Mouse (Mus musculus) lung, embryonic 15.5 days (tissue): ENCODE measurements around the gene Abce1. TPM values are rescaled to one million over a fixed set of nuclear protein-coding genes. Genes with fewer than 3 reads are reported as not detected.

Source experiments
- ATAC-seq: fragments of 200-750 bp; cut with Nextera tagmentation; 2 replicates; pipeline ENCODE4 v1.8.0; 2017; ENCODE audit warnings: moderate number of reproducible peaks, borderline replicate concordance; ENCODE audit not compliant: low FRiP score, low TSS enrichment; ENCODE audit errors: extremely low read depth
- H3K27ac ChIP-seq: fragments of 300-500 bp; sonication (generic); 2 replicates; pipeline ENCODE4 v1.5.1; 2015; ENCODE audit warnings: moderate library complexity, mild to moderate bottlenecking, inconsistent platforms
- H3K27me3 ChIP-seq: fragments of 300-500 bp; sonication (generic); 2 replicates; pipeline ENCODE4 v1.6.1; 2015; ENCODE audit warnings: inconsistent platforms
- H3K36me3 ChIP-seq: fragments of 300-500 bp; sonication (generic); 2 replicates; pipeline ENCODE4 v1.6.1; 2015; ENCODE audit warnings: inconsistent platforms
- H3K4me1 ChIP-seq: fragments of 300-500 bp; sonication (generic); 2 replicates; pipeline ENCODE4 v1.6.1; 2015; ENCODE audit warnings: inconsistent platforms
- H3K4me2 ChIP-seq: fragments of 300-500 bp; sonication (generic); 2 replicates; pipeline ENCODE4 v1.6.1; 2015; ENCODE audit warnings: inconsistent platforms, mild to moderate bottlenecking, moderate library complexity
- H3K4me3 ChIP-seq: fragments of 300-500 bp; sonication (generic); 2 replicates; pipeline ENCODE4 v1.5.1; 2015; ENCODE audit warnings: mild to moderate bottlenecking, inconsistent platforms
- H3K9ac ChIP-seq: fragments of 300-500 bp; sonication (generic); 2 replicates; pipeline ENCODE4 v1.6.1; 2015; ENCODE audit warnings: inconsistent platforms
- H3K9me3 ChIP-seq: fragments of 300-500 bp; sonication (generic); 2 replicates; pipeline ENCODE4 v1.6.1; 2016; ENCODE audit warnings: inconsistent platforms
- WGBS: fragments of 180-500 bp; shearing (Covaris S2); methylation state at CpG from one replicate; pipeline ENCODE4 v1.1.7; 2015; 5-methylcytosine and 5-hydroxymethylcytosine counted together
- polyA plus RNA-seq: library from polyadenylated mRNA; unstranded; fragments of >200 nt; fragmentation: Nextera tagmentation; extraction: Ambion mirVana; gene quantifications from 2 replicates; pipeline ENCODE4 v1.2.1, GENCODE M21; 2015

Gene Abce1
- 101 and 103 TPM in 2 replicates for polyA plus RNA-seq

- H3K4me1 ChIP-seq = peaks cover 7% of the 10 kb centered on the region
- peak within 1 kb of the TSS; percentile 65 for H3K4me2 ChIP-seq
- WGBS = under 1% methylated on average over 73 of the region's 73 CpGs
- H3K27me3 ChIP-seq = no peaks in the 10 kb centered on the region
- ATAC-seq = peak; percentile 98
- H3K9me3 ChIP-seq = no peaks in the 10 kb centered on the region
- H3K36me3 ChIP-seq = peaks cover 16% of the 10 kb centered on the region
- peak within 1 kb of the TSS; percentile 84 for H3K27ac ChIP-seq
- H3K4me3 ChIP-seq = peak within 1 kb of the TSS; percentile 91
- H3K9ac ChIP-seq = peak within 1 kb of the TSS; percentile 84
Observed at GRCm38 (mm10) chr8:79711064-79711961, at the start of gene Abce1, which contains the start of gene Anapc10. Gene Abce1 (minus strand): TSS chr8:79711740. Gene Anapc10 (plus strand): TSS chr8:79711820.

GRCm38 (mm10) chr8:79750305-79750704 is 38.8 kb upstream of the Abce1 start:
- Histone ChIP-seq H3K27me3 (no peaks in the 10 kb centered on the region), H3K9ac (no peak overlapping the region), H3K4me1 (peaks cover 2% of the 10 kb centered on the region; the same call in 1 of the 2 replicates), H3K9me3 (no peaks in the 10 kb centered on the region), H3K36me3 (0 out of 2 replicates have a peak, but pooled peaks cover 3% of the 10 kb centered on the region), H3K4me2 (no peak overlapping the region), H3K27ac (no peak overlapping the region), H3K4me3 (no peak overlapping the region)
- WGBS = 34% methylated on average over 2 of the region's 2 CpGs
- no peak for ATAC-seq

GRCm38 (mm10) chr8:79748591-79748990 is 37.1 kb upstream of the Abce1 start:
- ATAC-seq = no peak

GRCm38 (mm10) chr8:79748171-79748570 is 36.6 kb upstream of the Abce1 start:
- no peaks in the 10 kb centered on the region for H3K27me3 ChIP-seq
- no peaks in the 10 kb centered on the region for H3K9me3 ChIP-seq
- no peak overlapping the region for H3K9ac ChIP-seq
- no peak overlapping the region for H3K27ac ChIP-seq
- no peak overlapping the region for H3K4me2 ChIP-seq
- H3K36me3 ChIP-seq = 0 out of 2 replicates have a peak, but pooled peaks cover 6% of the 10 kb centered on the region
- peaks cover 2% of the 10 kb centered on the region; the same call in 1 of the 2 replicates for H3K4me1 ChIP-seq
- WGBS = 62% methylated on average over 2 of the region's 2 CpGs
- no peak for ATAC-seq
- no peak overlapping the region for H3K4me3 ChIP-seq

More at GRCm38 (mm10) chr8:79748591-79748990, 37.1 kb upstream of the Abce1 start:
- Histone ChIP-seq H3K27ac (no peak overlapping the region), H3K27me3 (no peaks in the 10 kb centered on the region), H3K4me2 (no peak overlapping the region), H3K36me3 (0 out of 2 replicates have a peak, but pooled peaks cover 6% of the 10 kb centered on the region), H3K4me1 (peaks cover 2% of the 10 kb centered on the region; the same call in 1 of the 2 replicates), H3K9ac (no peak overlapping the region), H3K4me3 (no peak overlapping the region), H3K9me3 (no peaks in the 10 kb centered on the region)
- WGBS = 42% methylated on average over 4 of the region's 4 CpGs

GRCm38 (mm10) chr8:79734304-79734703 is 22.8 kb upstream of the Abce1 start:
- Histone ChIP-seq H3K4me3 (no peak overlapping the region), H3K9ac (no peak overlapping the region), H3K27me3 (no peaks in the 10 kb centered on the region), H3K9me3 (no peaks in the 10 kb centered on the region), H3K36me3 (peaks cover 9% of the 10 kb centered on the region; the same call in 1 of the 2 replicates), H3K4me2 (no peak overlapping the region), H3K4me1 (no peaks in the 10 kb centered on the region), H3K27ac (no peak overlapping the region)
- ATAC-seq = no peak
- 8% methylated on average over 2 of the region's 2 CpGs for WGBS

GRCm38 (mm10) chr8:79727900-79728299 is 16.4 kb upstream of the Abce1 start:
- Histone ChIP-seq H3K4me3 (no peak overlapping the region), H3K36me3 (peaks cover 15% of the 10 kb centered on the region; the same call in 1 of the 2 replicates), H3K9me3 (no peaks in the 10 kb centered on the region), H3K4me2 (no peak overlapping the region), H3K27ac (no peak overlapping the region), H3K27me3 (no peaks in the 10 kb centered on the region), H3K4me1 (no peaks in the 10 kb centered on the region), H3K9ac (no peak overlapping the region)
- WGBS = 100% methylated on average over 1 of the region's 1 CpGs
- ATAC-seq = no peak

- Histone ChIP-seq H3K27me3 (no peaks in the 10 kb centered on the region), H3K9ac (no peak overlapping the region), H3K4me2 (no peak overlapping the region), H3K27ac (no peak overlapping the region), H3K4me1 (no peaks in the 10 kb centered on the region), H3K4me3 (no peak overlapping the region), H3K36me3 (peaks cover 24% of the 10 kb centered on the region), H3K9me3 (no peaks in the 10 kb centered on the region)
- ATAC-seq = no peak
- 64% methylated on average over 3 of the region's 3 CpGs for WGBS
Observed at GRCm38 (mm10) chr8:79724589-79724988, 13.0 kb upstream of the Abce1 start.

GRCm38 (mm10) chr8:79723308-79723707 is 11.8 kb upstream of the Abce1 start:
- no peaks in the 10 kb centered on the region for H3K9me3 ChIP-seq

GRCm38 (mm10) chr8:79721537-79721936 is 10.0 kb upstream of the Abce1 start:
- no peak for ATAC-seq
- Histone ChIP-seq H3K4me2 (no peak overlapping the region), H3K4me3 (no peak overlapping the region), H3K27ac (no peak overlapping the region), H3K27me3 (no peaks in the 10 kb centered on the region), H3K36me3 (peaks cover 34% of the 10 kb centered on the region), H3K9ac (no peak overlapping the region), H3K9me3 (no peaks in the 10 kb centered on the region), H3K4me1 (no peaks in the 10 kb centered on the region)

More at GRCm38 (mm10) chr8:79723308-79723707, 11.8 kb upstream of the Abce1 start:
- no peak overlapping the region for H3K27ac ChIP-seq
- H3K27me3 ChIP-seq = no peaks in the 10 kb centered on the region
- H3K4me2 ChIP-seq = no peak overlapping the region
- no peaks in the 10 kb centered on the region for H3K4me1 ChIP-seq
- no peak overlapping the region for H3K4me3 ChIP-seq
- H3K9ac ChIP-seq = no peak overlapping the region
- ATAC-seq = no peak
- peaks cover 24% of the 10 kb centered on the region for H3K36me3 ChIP-seq

GRCm38 (mm10) chr8:79712676-79713075 is 1.1 kb upstream of the Abce1 start:
- Histone ChIP-seq H3K27ac (no peak overlapping the region), H3K4me1 (peaks cover 7% of the 10 kb centered on the region), H3K4me3 (peak overlapping the region; percentile 91; the same call in 1 of the 2 replicates), H3K9me3 (no peaks in the 10 kb centered on the region), H3K36me3 (peaks cover 16% of the 10 kb centered on the region; the same call in 1 of the 2 replicates), H3K27me3 (no peaks in the 10 kb centered on the region), H3K4me2 (peak overlapping the region; percentile 57), H3K9ac (no peak overlapping the region; the same call in 1 of the 2 replicates)
- WGBS = 41% methylated on average over 5 of the region's 6 CpGs
- ATAC-seq = no peak

- no peak overlapping the region for H3K4me3 ChIP-seq
- H3K4me2 ChIP-seq = no peak overlapping the region
- H3K27ac ChIP-seq = no peak overlapping the region
- H3K9ac ChIP-seq = no peak overlapping the region
- WGBS = 89% methylated on average over 3 of the region's 3 CpGs
- no peak for ATAC-seq
- no peaks in the 10 kb centered on the region for H3K9me3 ChIP-seq
- H3K27me3 ChIP-seq = no peaks in the 10 kb centered on the region
- H3K36me3 ChIP-seq = peaks cover 44% of the 10 kb centered on the region
- no peaks in the 10 kb centered on the region for H3K4me1 ChIP-seq
Observed at GRCm38 (mm10) chr8:79706687-79707086, 4.9 kb downstream of the Abce1 start.

GRCm38 (mm10) chr8:79692531-79692930 is 19.0 kb downstream of the Abce1 start:
- no peaks in the 10 kb centered on the region for H3K27me3 ChIP-seq
- no peaks in the 10 kb centered on the region for H3K4me1 ChIP-seq
- no peak overlapping the region for H3K4me3 ChIP-seq
- no peak overlapping the region for H3K27ac ChIP-seq
- WGBS = 82% methylated on average over 2 of the region's 2 CpGs
- H3K36me3 ChIP-seq = peaks cover 64% of the 10 kb centered on the region
- H3K9ac ChIP-seq = no peak overlapping the region
- no peaks in the 10 kb centered on the region for H3K9me3 ChIP-seq
- no peak for ATAC-seq
- H3K4me2 ChIP-seq = no peak overlapping the region
